Mouse (Mus musculus) neural tube, embryonic 10.5 days (tissue): ENCODE data around the gene Nkx2-5.

Experiments
- DNase-seq: peaks from one replicate; pipeline ENCODE4 v3.0.0-alpha.2; 2017; ENCODE audit warnings: low spot score; ENCODE audit errors: extremely low spot score

Nkx2-5 gene

DNA sequence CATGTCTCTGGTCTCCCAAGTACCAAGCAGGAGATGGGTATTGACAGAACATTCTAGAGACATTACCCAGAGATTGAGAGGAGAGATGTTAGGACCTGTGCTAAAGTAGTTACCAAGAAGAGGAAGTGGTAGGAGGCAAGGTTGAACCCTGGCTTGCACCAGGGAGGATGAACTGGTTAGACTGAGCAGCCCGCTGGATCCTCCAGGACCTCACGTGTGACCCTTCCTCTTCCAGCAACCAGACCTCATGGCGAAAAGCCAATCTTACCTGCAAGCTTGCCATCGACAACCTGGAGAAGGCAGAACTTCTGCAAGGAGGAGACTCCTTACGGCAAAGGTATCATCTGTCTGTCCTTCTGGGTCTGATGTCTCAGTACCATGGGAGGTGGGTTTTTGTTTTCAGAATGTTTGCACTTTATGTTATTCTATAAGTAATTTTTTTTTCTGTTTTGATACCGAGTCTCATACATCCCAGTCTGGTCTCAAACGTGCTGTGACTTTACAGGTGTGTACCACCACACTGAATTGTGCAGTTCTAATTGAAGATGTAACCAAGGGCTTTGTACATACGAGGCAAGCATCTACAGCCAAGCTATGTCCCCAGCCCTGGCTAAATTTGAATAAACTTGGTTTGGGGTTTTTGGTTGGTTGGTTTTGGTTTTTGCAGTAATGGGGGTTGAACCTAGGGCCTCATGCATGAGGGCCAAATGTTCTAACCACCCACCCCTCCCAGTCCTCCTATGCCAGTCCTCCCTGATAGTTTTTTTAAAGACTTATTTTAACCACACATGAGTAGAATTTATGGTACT is 55.1 kb downstream of the Nkx2-5 start:
- DNase-seq: no peak

DNA sequence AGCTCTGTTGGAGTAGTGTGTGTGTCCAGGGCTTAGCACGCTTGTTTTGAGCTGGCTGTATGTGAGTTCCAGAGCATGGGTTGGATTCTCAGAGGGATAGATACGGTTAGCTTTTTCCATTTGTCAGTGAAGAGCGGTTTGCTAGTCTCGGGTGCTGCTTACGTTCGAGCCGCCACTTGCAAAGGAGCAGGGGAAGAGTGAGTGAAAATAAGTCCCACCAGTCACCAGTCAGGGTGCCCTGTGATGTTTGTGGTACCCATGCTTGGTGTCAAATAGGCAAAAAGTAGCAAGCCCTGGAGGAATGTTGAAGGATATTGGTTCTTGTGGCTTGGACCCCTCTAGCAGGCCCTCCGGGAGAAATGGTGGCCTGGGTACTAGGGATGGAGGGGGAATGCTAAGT is 55.8 kb downstream of the Nkx2-5 start:
- DNase-seq: no peak
